Mouse (Mus musculus): ENCODE measurements around the gene Bend6. TPM values are rescaled to one million over a fixed set of nuclear protein-coding genes. Genes with fewer than 3 reads are reported as not detected.

The Bend6 gene
- 6.5 TPM for total RNA-seq (2023)

DNA sequence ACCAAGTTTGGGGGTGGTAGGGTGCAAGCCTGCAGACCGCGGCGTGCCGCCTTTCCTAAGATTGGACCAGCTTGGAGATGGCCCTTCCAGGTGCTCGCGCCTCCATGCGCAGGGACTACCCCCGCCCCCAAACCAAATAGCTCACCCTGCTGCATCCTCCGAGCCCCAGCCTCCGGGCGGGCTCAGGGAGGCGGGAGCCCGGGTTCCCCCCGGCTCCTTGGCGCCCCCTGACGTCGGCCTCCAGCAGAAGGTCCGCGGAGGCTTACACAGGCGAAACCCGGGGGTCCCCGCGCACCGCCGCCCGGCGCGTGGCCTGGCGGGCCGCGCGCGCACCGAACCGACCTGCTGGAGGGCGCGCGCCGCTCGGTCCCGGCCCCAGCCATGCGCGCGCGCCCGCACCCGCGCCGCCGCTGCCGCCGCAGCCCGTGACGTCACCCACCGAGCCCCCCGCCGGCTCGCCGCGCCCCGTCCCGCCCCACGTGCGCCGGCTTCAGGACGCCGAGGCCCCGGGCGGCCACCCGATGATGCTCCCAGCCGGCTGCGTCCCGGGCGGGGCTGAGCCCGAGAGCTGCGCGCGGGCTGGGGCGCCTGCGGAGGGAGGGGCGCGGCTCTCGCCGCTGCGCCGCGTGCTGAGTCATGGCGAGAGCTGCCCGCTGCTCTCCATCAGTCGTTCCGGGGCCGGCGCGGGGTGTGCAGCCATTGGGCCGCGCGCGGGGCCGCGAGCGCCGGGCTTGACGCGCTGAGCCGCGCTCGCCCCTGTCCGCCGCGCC, at the start of gene Bend6:
Gene Bend6, minus strand, starts transcription at position 396 of the 770 bp plus-strand sequence.

DNA sequence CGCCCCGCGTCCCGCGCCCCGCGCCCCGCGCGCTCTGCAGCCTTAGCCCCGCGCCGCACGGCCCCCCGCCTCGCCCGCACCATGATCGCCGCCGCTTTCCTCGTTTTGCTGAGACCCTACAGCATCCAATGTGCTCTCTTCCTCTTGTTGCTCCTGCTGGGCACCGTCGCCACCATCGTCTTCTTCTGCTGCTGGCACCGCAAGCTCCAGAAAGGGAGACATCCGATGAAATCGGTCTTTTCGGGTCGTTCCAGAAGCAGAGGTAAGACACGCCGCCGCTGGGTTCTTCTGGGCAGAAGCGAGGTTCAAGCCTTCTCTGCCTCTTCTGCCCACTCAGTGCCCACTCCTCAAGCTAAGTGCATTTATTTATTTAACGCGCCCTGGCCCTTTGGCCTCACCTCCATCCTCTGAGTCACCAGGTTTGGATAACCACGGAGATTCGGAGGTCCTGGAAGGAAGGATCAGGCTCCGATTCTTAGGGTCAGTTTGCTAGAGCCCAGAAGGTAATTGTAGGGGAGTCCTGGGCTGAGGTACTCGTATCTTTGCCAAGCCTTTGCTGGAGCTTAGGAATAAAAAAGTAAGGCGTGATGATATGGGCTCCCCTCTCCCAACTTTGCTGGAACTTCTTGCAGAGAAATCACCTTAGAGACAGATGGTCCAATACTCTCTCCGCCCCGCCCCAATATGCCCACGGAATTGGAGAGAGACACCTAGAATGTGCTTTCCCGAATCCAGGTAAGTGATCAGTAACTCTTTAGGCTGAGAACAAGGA, 761 bp upstream of the Bend6 start, which contains the start of gene Dst:
Gene Dst, plus strand, starts transcription at position 35 of the 772 bp plus-strand sequence.

DNA sequence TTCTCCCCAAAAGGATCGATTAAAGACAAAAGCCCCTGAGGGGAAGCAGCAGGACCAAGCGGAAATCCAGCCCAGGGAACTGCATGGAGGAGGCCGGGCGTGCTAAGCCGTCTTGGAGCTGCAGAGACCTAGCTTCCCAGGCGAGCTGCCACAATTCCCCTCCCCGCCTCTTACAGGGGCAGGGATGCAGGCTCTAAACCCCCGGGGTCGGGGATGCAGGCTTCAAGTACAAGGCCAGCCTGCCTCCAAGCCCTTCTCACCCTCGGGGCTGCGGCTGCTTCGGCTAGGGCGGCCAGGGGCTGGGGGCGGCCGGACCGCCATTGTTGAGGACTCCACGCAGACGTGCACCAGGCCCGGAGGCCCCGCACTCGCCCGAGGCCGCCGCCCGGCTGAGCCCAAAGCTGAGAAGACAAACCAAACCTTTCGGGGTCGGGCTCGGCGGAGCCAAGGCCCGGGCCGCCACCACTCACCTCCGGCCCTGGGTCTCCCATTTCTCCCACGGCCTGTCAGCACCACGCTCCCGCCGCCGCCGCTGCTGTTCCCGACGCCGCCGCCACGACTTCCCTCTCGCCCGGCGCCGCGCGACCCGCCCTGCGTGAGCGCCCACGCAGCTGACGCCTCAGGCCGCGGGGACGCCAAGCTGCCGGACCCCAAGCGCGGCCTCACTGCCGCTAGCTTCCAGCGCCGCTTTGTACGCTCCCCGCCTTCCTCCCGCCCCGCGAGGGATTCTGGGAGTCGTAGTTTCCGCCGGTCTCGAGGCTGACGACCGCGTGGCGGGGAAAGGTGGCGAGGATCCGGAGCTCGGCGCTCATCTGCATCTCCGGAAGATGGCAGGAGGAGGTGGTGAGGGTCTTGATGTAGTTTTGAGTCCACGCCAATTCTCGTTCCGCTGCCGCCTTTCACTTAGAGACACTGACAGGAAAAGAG, 93.5 kb downstream of the Bend6 start, which contains the start of gene Zfp451:
Gene Zfp451, minus strand, starts transcription at position 728 of the 927 bp plus-strand sequence.

Other genes starting within 250 kb of the Bend6 start
- 11.5 TPM for gene Prim2, start 238.0 kb downstream of the Bend6 start, total RNA-seq (2023)
- gene Rab23, start 187.9 kb downstream of the Bend6 start, total RNA-seq (2023), result 12.3 TPM
- 1.7 TPM for gene Bag2, start 150.0 kb downstream of the Bend6 start, total RNA-seq (2023)
- 42.0 TPM for gene Zfp451, start 93.2 kb downstream of the Bend6 start, total RNA-seq (2023)
- 15.1 TPM for gene Dst, start 409 bp upstream of the Bend6 start, total RNA-seq (2023)

Data from CD4-positive naive resting alpha-beta T cell, adult 57 days (primary cell).